Mouse (Mus musculus): Measurements from ENCODE around the gene Cryga.
"Not testable (repeated sequence)": the region's sequence is repeated elsewhere in the genome, so short reads cannot be mapped to it uniquely, and the experiment has no call there.

The Cryga gene

GRCm38 (mm10) chr1:65090370-65090769 is 12.8 kb downstream of the Cryga start:
- DNase-seq (ENCODE audit: low spot score): peak; percentile 39

GRCm38 (mm10) chr1:65088567-65089356 is 14.4 kb downstream of the Cryga start:
- no peak for DNase-seq (ENCODE audit: low spot score)

GRCm38 (mm10) chr1:65082188-65082587 is 21.0 kb downstream of the Cryga start, which contains the start of gene Crygb:
Gene Crygb (minus strand): TSS chr1:65082288.
- DNase-seq (ENCODE audit: low spot score): no peak

GRCm38 (mm10) chr1:65075607-65076006 is 27.6 kb downstream of the Cryga start:
- no peak for DNase-seq (ENCODE audit: low spot score)

GRCm38 (mm10) chr1:65073589-65073988 is 29.6 kb downstream of the Cryga start, which contains the start of gene Crygc:
Gene Crygc (minus strand): TSS chr1:65073689.
- DNase-seq (ENCODE audit: low spot score): no peak

- DNase-seq (ENCODE audit: low spot score): no peak
These were observed 35.3 kb downstream of the Cryga start for GRCm38 (mm10) chr1:65067842-65068241.

GRCm38 (mm10) chr1:65064201-65064600 is 39.0 kb downstream of the Cryga start:
- DNase-seq (ENCODE audit: low spot score): no peak

GRCm38 (mm10) chr1:65063352-65063751 is 39.8 kb downstream of the Cryga start, which contains the start of gene Crygd:
Gene Crygd (minus strand): TSS chr1:65063452.
- no peak for DNase-seq (ENCODE audit: low spot score)

GRCm38 (mm10) chr1:65052140-65052539 is 51.0 kb downstream of the Cryga start:
- DNase-seq (ENCODE audit: low spot score): no peak

GRCm38 (mm10) chr1:65051696-65052095 is 51.5 kb downstream of the Cryga start:
- no peak for DNase-seq (ENCODE audit: low spot score)

- DNase-seq (ENCODE audit: low spot score): not testable (repeated sequence)
These were observed 52.2 kb downstream of the Cryga start, which contains the start of gene Cryge for GRCm38 (mm10) chr1:65050952-65051351. Gene Cryge (minus strand): TSS chr1:65051149.
